Mouse (Mus musculus) naive thymus-derived CD4-positive, alpha-beta T cell, adult 2 months (primary cell): Measurements from ENCODE around the gene Ephb1.
A peak's percentile ranks its signal among the peaks of the same experiment; 100 is the strongest.

Experiments
- DNase-seq: peaks from one replicate; pipeline ENCODE4 v3.0.0-alpha.2; 2011; ENCODE audit warnings: low read depth

Ephb1 gene

GRCm38 (mm10) chr9:101986910-101987309 is 367.6 kb downstream of the Ephb1 start:
- DNase-seq = no peak

- DNase-seq = no peak
These were observed 372.1 kb downstream of the Ephb1 start for GRCm38 (mm10) chr9:101982378-101982777.

- no peak for DNase-seq
These were observed 373.3 kb downstream of the Ephb1 start for GRCm38 (mm10) chr9:101981161-101981560.

GRCm38 (mm10) chr9:101976884-101977465 is 377.5 kb downstream of the Ephb1 start:
- no peak for DNase-seq

- DNase-seq = peak; percentile 18
These were observed 382.2 kb downstream of the Ephb1 start for GRCm38 (mm10) chr9:101972314-101972713.

- DNase-seq = no peak
These were observed 382.7 kb downstream of the Ephb1 start for GRCm38 (mm10) chr9:101971806-101972205.

GRCm38 (mm10) chr9:101956228-101956627 is 398.3 kb downstream of the Ephb1 start:
- no peak for DNase-seq

GRCm38 (mm10) chr9:101954529-101954928 is 400.0 kb downstream of the Ephb1 start:
- DNase-seq = no peak

GRCm38 (mm10) chr9:101950101-101950500 is 404.4 kb downstream of the Ephb1 start:
- no peak for DNase-seq

GRCm38 (mm10) chr9:101945814-101946213 is 408.7 kb downstream of the Ephb1 start:
- DNase-seq = no peak

GRCm38 (mm10) chr9:101945326-101945725 is 409.2 kb downstream of the Ephb1 start:
- DNase-seq = no peak

GRCm38 (mm10) chr9:101942058-101942669 is 412.3 kb downstream of the Ephb1 start:
- DNase-seq = no peak

GRCm38 (mm10) chr9:101940182-101940581 is 414.3 kb downstream of the Ephb1 start:
- DNase-seq = no peak

- no peak for DNase-seq
These were observed 415.5 kb downstream of the Ephb1 start for GRCm38 (mm10) chr9:101939006-101939405.

GRCm38 (mm10) chr9:101938066-101938465 is 416.4 kb downstream of the Ephb1 start:
- no peak for DNase-seq

- DNase-seq = no peak
These were observed 419.6 kb downstream of the Ephb1 start for GRCm38 (mm10) chr9:101934887-101935286.

- no peak for DNase-seq
These were observed 420.4 kb downstream of the Ephb1 start for GRCm38 (mm10) chr9:101933946-101934573.

- DNase-seq = no peak
These were observed 429.7 kb downstream of the Ephb1 start for GRCm38 (mm10) chr9:101924829-101925228.

GRCm38 (mm10) chr9:101922846-101923245 is 431.6 kb downstream of the Ephb1 start:
- DNase-seq = no peak

GRCm38 (mm10) chr9:101919324-101919723 is 435.2 kb downstream of the Ephb1 start:
- DNase-seq = no peak

GRCm38 (mm10) chr9:101918771-101919170 is 435.7 kb downstream of the Ephb1 start:
- DNase-seq = no peak

GRCm38 (mm10) chr9:101915082-101915481 is 439.4 kb downstream of the Ephb1 start:
- DNase-seq = no peak

- DNase-seq = no peak
These were observed 443.2 kb downstream of the Ephb1 start for GRCm38 (mm10) chr9:101911176-101911866.
